In the genomic region with DNA sequence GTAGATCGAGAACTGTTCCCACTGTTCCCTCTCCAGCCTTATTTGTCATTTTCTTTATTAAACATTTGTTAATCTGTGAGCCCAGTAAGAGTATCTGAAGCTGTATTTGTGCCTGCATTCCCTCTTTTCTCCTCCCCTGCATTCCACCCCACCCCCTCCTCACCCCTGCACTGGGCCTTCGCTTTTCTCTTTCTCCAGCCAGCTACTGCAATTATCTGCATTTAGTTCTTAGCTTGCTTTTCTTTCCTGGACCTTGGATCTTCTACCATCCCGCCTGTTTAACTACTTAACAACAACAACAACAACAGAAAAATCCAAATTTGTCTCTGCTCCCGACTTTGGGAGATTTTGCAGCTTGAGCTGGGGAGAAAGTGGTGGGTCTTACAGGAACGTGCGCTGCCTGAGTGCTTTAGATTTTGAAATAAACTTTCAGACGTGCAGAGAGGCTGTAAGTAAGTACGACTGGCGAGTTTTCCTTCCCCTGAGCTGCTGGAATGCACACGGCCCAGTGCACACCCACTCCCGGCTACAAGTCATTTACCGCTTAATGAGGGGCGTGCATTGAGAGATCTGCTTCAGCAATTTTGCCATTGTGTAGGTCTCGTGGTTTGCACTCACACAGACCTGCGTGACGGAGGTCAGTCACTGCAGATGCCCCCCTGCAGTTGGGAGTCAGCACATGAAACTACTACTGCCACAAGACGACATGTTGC, we compare ENCODE assay signal across 11 mouse cellular contexts. TPM values are rescaled to one million over a fixed set of nuclear protein-coding genes. Genes with fewer than 3 reads are reported as not detected.
A peak's percentile ranks its signal among the peaks of the same experiment; 100 is the strongest.
DNase-seq lines count a peak whose midpoint lies in the region; ATAC-seq lines count a peak whose summit lies in the region.
"Had no signal": no experiment of that assay in that cellular context is flagged by ENCODE, and none has a peak within 500 bp of the region (broad histone marks: within the 10 kb centered on the region; RNA-seq: fewer than 3 reads in every experiment).

No protein-coding gene starts in this region.

- 28% methylated on average over 17 of the region's 17 CpGs for WGBS in embryonic facial prominence, embryonic 11.5 days
- 26% methylated on average over 17 of the region's 17 CpGs for WGBS in intestine, embryonic 16.5 days
- WGBS in liver, embryonic 12.5 days (ENCODE audit: insufficient replicate concordance), result 65% methylated on average over 17 of the region's 17 CpGs

- H3K36me3 ChIP-seq in embryonic facial prominence, embryonic 11.5 days (replicated peaks; ENCODE audit: control insufficient read depth, insufficient read depth, low read depth, low read length), result no peaks in the 10 kb centered on the region
- H3K36me3 ChIP-seq in intestine, embryonic 16.5 days (ENCODE audit: control insufficient read depth, insufficient read depth, low read length), result no peaks in the 10 kb centered on the region
- H3K36me3 ChIP-seq in liver, embryonic 12.5 days, result no peaks in the 10 kb centered on the region
- H3K36me3 ChIP-seq: G1E had no signal

- DNase-seq in R1 (ENCODE audit: low read depth, low spot score), result peak; percentile 23
- DNase-seq in embryonic facial prominence, embryonic 11.5 days (ENCODE audit: low spot score), result peak; percentile 52
- DNase-seq in mesoderm, embryonic 11.5 days (ENCODE audit: low read depth, low spot score), result peak; percentile 37
- no peak for DNase-seq in urinary bladder, postnatal 25 days (ENCODE audit: low spot score)
- DNase-seq in T-cell, adult 2 months (ENCODE audit: low spot score), result no peak
- DNase-seq: gastrocnemius, adult 2 months had no signal

- H3K27me3 ChIP-seq in embryonic facial prominence, embryonic 11.5 days (ENCODE audit: control insufficient read depth, insufficient read depth, low read length), result no peaks in the 10 kb centered on the region
- no peaks in the 10 kb centered on the region for H3K27me3 ChIP-seq in intestine, embryonic 16.5 days (replicated peaks; ENCODE audit: control insufficient read depth, insufficient read depth, low read length)
- 0 out of 2 replicates have a peak, but pooled peaks cover under 1% of the 10 kb centered on the region for H3K27me3 ChIP-seq in liver, embryonic 12.5 days (replicated peaks)

- no peak overlapping the region for H3K9ac ChIP-seq in embryonic facial prominence, embryonic 11.5 days (replicated peaks; ENCODE audit: low read length)
- no peak overlapping the region for H3K9ac ChIP-seq in intestine, embryonic 16.5 days (ENCODE audit: low read depth, low read length)
- H3K9ac ChIP-seq in liver, embryonic 12.5 days, result no peak overlapping the region
- H3K9ac ChIP-seq: liver, embryonic 14.5 days had no signal

- H3K27ac ChIP-seq in embryonic facial prominence, embryonic 11.5 days (replicated peaks; ENCODE audit: low read depth, low read length), result peak overlapping the region; percentile 62
- H3K27ac ChIP-seq in intestine, embryonic 16.5 days (ENCODE audit: low read length), result peak overlapping the region; percentile 80
- H3K27ac ChIP-seq in liver, embryonic 12.5 days, result no peak overlapping the region
- H3K27ac ChIP-seq: gastrocnemius, adult 2 months; liver, embryonic 14.5 days had no signal

- peak; percentile 58; the same call in 1 of the 2 replicates for ATAC-seq in embryonic facial prominence, embryonic 11.5 days (replicated peaks; ENCODE audit: insufficient number of reproducible peaks, low FRiP score, low TSS enrichment, low read depth)
- ATAC-seq in intestine, embryonic 16.5 days, result peak; percentile 73
- no peak for ATAC-seq in liver, embryonic 12.5 days
- no peak for ATAC-seq in inflammation-experienced regulatory T-cells, adult 6 months

- no peaks in the 10 kb centered on the region; the same call in 1 of the 2 replicates for H3K4me1 ChIP-seq in embryonic facial prominence, embryonic 11.5 days (ENCODE audit: control insufficient read depth, insufficient read depth, low read length)
- peaks cover 31% of the 10 kb centered on the region for H3K4me1 ChIP-seq in intestine, embryonic 16.5 days (ENCODE audit: control insufficient read depth, insufficient read depth, low read length)
- peaks cover 23% of the 10 kb centered on the region for H3K4me1 ChIP-seq in liver, embryonic 12.5 days

- no peaks in the 10 kb centered on the region for H3K9me3 ChIP-seq in embryonic facial prominence, embryonic 11.5 days (replicated peaks; ENCODE audit: control insufficient read depth, low read length)
- H3K9me3 ChIP-seq in intestine, embryonic 16.5 days (ENCODE audit: control insufficient read depth, low read length), result no peaks in the 10 kb centered on the region
- H3K9me3 ChIP-seq in liver, embryonic 12.5 days (replicated peaks), result no peaks in the 10 kb centered on the region
- H3K9me3 ChIP-seq: G1E had no signal

- no peak overlapping the region for H3K4me2 ChIP-seq in embryonic facial prominence, embryonic 11.5 days (ENCODE audit: low read depth, low read length)
- 0 out of 2 replicates have a peak overlapping the region, but pooled peaks have one; percentile 16 for H3K4me2 ChIP-seq in intestine, embryonic 16.5 days (ENCODE audit: low read depth, low read length)
- no peak overlapping the region for H3K4me2 ChIP-seq in liver, embryonic 12.5 days

- H3K4me3 ChIP-seq in embryonic facial prominence, embryonic 11.5 days (ENCODE audit: low read depth, low read length), result no peak overlapping the region
- no peak overlapping the region for H3K4me3 ChIP-seq in intestine, embryonic 16.5 days (ENCODE audit: low read length)
- H3K4me3 ChIP-seq in liver, embryonic 12.5 days, result no peak overlapping the region
- H3K4me3 ChIP-seq: gastrocnemius, adult 2 months had no signal

RNA-seq across cellular contexts. Expression of a gene that starts 13.5 kb away (rescaled TPM):
- polyA plus RNA-seq in embryonic facial prominence, embryonic 11.5 days (2014; fragmentation: Nextera tagmentation; extraction: Ambion mirVana), result 15.4 and 15.9 TPM in 2 replicates
- 4.6 and 5.3 TPM in 2 replicates for polyA plus RNA-seq in intestine, embryonic 16.5 days (2015; fragmentation: Nextera tagmentation; extraction: Ambion mirVana)
- polyA plus RNA-seq in liver, embryonic 12.5 days (2016; fragmentation: Nextera tagmentation; extraction: Ambion mirVana), result 0.95 and 1.1 TPM in 2 replicates
- 1 to 10 TPM; 1.7 to 2.6 (median 2.3) TPM for polyA plus RNA-seq in inflammation-experienced regulatory T-cells, adult 6 months (2017; shearing (Covaris generic))
- polyA plus RNA-seq: G1E had no signal

Comparison
In these comparisons a context has a peak if more than half of its experiments do, and no peak if none do; other contexts are left out.
1. DNase-seq: peak in R1 (single experiment), embryonic facial prominence, embryonic 11.5 days (single experiment) and mesoderm, embryonic 11.5 days (single experiment); none in urinary bladder, postnatal 25 days (single experiment) and T-cell, adult 2 months (single experiment).
2. ATAC-seq: peak in embryonic facial prominence, embryonic 11.5 days (single experiment) and intestine, embryonic 16.5 days (single experiment); none in liver, embryonic 12.5 days (single experiment) and inflammation-experienced regulatory T-cells, adult 6 months (single experiment).